Mouse (Mus musculus): ENCODE results near the gene Lmo7. TPM values are rescaled to one million over a fixed set of nuclear protein-coding genes. Genes with fewer than 3 reads are reported as not detected.

Lmo7 gene
- polyA plus RNA-seq, 1 experiment from 2014 or later: 16.0 TPM

GRCm38 (mm10) chr14:101839771-101840731 lies 110.3 kb downstream of the Lmo7 start:
- peaks cover 10% of the 10 kb centered on the region for H3K4me1 ChIP-seq (replicated peaks; ENCODE audit: control insufficient read depth, insufficient read depth, low read length)
- H3K9ac ChIP-seq (replicated peaks; ENCODE audit: low read depth, low read length): peak overlapping the region; percentile 3; the same call in 1 of the 2 replicates
- no peaks in the 10 kb centered on the region for H3K27me3 ChIP-seq (replicated peaks; ENCODE audit: control insufficient read depth, insufficient read depth, low read length)
- peak overlapping the region; percentile 19 for H3K4me3 ChIP-seq (replicated peaks; ENCODE audit: low read length)
- H3K4me2 ChIP-seq (ENCODE audit: low read length): peak overlapping the region; percentile 29
- 65% methylated on average over 24 of the region's 24 CpGs for WGBS
- no peaks in the 10 kb centered on the region for H3K36me3 ChIP-seq (ENCODE audit: control insufficient read depth, insufficient read depth)
- H3K9me3 ChIP-seq (ENCODE audit: control insufficient read depth, low read length): no peaks in the 10 kb centered on the region
- peak overlapping the region; percentile 35 for H3K27ac ChIP-seq (ENCODE audit: low read length)
- ATAC-seq: peak; percentile 43

GRCm38 (mm10) chr14:101841271-101841670 lies 111.5 kb downstream of the Lmo7 start:
- Histone ChIP-seq H3K9me3 (ENCODE audit: control insufficient read depth, low read length) (no peaks in the 10 kb centered on the region), H3K36me3 (ENCODE audit: control insufficient read depth, insufficient read depth) (no peaks in the 10 kb centered on the region), H3K4me1 (replicated peaks; ENCODE audit: control insufficient read depth, insufficient read depth, low read length) (peaks cover 15% of the 10 kb centered on the region), H3K4me3 (replicated peaks; ENCODE audit: low read length) (peak overlapping the region; percentile 2; the same call in 1 of the 2 replicates), H3K27me3 (replicated peaks; ENCODE audit: control insufficient read depth, insufficient read depth, low read length) (no peaks in the 10 kb centered on the region), H3K27ac (ENCODE audit: low read length) (no peak overlapping the region), H3K9ac (replicated peaks; ENCODE audit: low read depth, low read length) (no peak overlapping the region), H3K4me2 (ENCODE audit: low read length) (peak overlapping the region; percentile 38)
- ATAC-seq: no peak
- 82% methylated on average over 5 of the region's 5 CpGs for WGBS

- no peak for ATAC-seq
- H3K4me2 ChIP-seq (ENCODE audit: low read length): no peak overlapping the region
- no peak overlapping the region for H3K9ac ChIP-seq (replicated peaks; ENCODE audit: low read depth, low read length)
Observed at GRCm38 (mm10) chr14:101842521-101842920, 112.8 kb downstream of the Lmo7 start.

GRCm38 (mm10) chr14:101843443-101843842 lies 113.7 kb downstream of the Lmo7 start:
- 78% methylated on average over 17 of the region's 17 CpGs for WGBS
- no peaks in the 10 kb centered on the region for H3K27me3 ChIP-seq (replicated peaks; ENCODE audit: control insufficient read depth, insufficient read depth, low read length)
- H3K4me3 ChIP-seq (replicated peaks; ENCODE audit: low read length): no peak overlapping the region
- no peaks in the 10 kb centered on the region for H3K36me3 ChIP-seq (ENCODE audit: control insufficient read depth, insufficient read depth)
- H3K9me3 ChIP-seq (ENCODE audit: control insufficient read depth, low read length): no peaks in the 10 kb centered on the region
- H3K4me1 ChIP-seq (replicated peaks; ENCODE audit: control insufficient read depth, insufficient read depth, low read length): peaks cover 15% of the 10 kb centered on the region
- peak overlapping the region; percentile 28; the same call in 1 of the 2 replicates for H3K4me2 ChIP-seq (ENCODE audit: low read length)
- H3K9ac ChIP-seq (replicated peaks; ENCODE audit: low read depth, low read length): no peak overlapping the region
- ATAC-seq: no peak
- no peak overlapping the region for H3K27ac ChIP-seq (ENCODE audit: low read length)

More at GRCm38 (mm10) chr14:101842521-101842920, 112.8 kb downstream of the Lmo7 start:
- Histone ChIP-seq H3K27ac (ENCODE audit: low read length) (no peak overlapping the region), H3K27me3 (replicated peaks; ENCODE audit: control insufficient read depth, insufficient read depth, low read length) (no peaks in the 10 kb centered on the region), H3K9me3 (ENCODE audit: control insufficient read depth, low read length) (no peaks in the 10 kb centered on the region), H3K4me3 (replicated peaks; ENCODE audit: low read length) (no peak overlapping the region), H3K36me3 (ENCODE audit: control insufficient read depth, insufficient read depth) (no peaks in the 10 kb centered on the region), H3K4me1 (replicated peaks; ENCODE audit: control insufficient read depth, insufficient read depth, low read length) (peaks cover 15% of the 10 kb centered on the region)
- WGBS: 84% methylated on average over 6 of the region's 6 CpGs

- 0 out of 2 replicates have a peak, but pooled peaks have one; percentile 4 for ATAC-seq
Observed at GRCm38 (mm10) chr14:101844467-101844866, 114.7 kb downstream of the Lmo7 start.

GRCm38 (mm10) chr14:101846097-101846882 lies 116.5 kb downstream of the Lmo7 start:
- Histone ChIP-seq H3K4me2 (ENCODE audit: low read length) (no peak overlapping the region), H3K27ac (ENCODE audit: low read length) (no peak overlapping the region), H3K27me3 (replicated peaks; ENCODE audit: control insufficient read depth, insufficient read depth, low read length) (no peaks in the 10 kb centered on the region), H3K4me1 (replicated peaks; ENCODE audit: control insufficient read depth, insufficient read depth, low read length) (peaks cover 7% of the 10 kb centered on the region; the same call in 1 of the 2 replicates), H3K36me3 (ENCODE audit: control insufficient read depth, insufficient read depth) (no peaks in the 10 kb centered on the region), H3K9me3 (ENCODE audit: control insufficient read depth, low read length) (no peaks in the 10 kb centered on the region), H3K4me3 (replicated peaks; ENCODE audit: low read length) (no peak overlapping the region), H3K9ac (replicated peaks; ENCODE audit: low read depth, low read length) (no peak overlapping the region)
- no peak for ATAC-seq
- 78% methylated on average over 8 of the region's 8 CpGs for WGBS

More at GRCm38 (mm10) chr14:101844467-101844866, 114.7 kb downstream of the Lmo7 start:
- Histone ChIP-seq H3K9me3 (ENCODE audit: control insufficient read depth, low read length) (no peaks in the 10 kb centered on the region), H3K27ac (ENCODE audit: low read length) (no peak overlapping the region), H3K4me3 (replicated peaks; ENCODE audit: low read length) (no peak overlapping the region), H3K4me1 (replicated peaks; ENCODE audit: control insufficient read depth, insufficient read depth, low read length) (peaks cover 14% of the 10 kb centered on the region), H3K27me3 (replicated peaks; ENCODE audit: control insufficient read depth, insufficient read depth, low read length) (no peaks in the 10 kb centered on the region), H3K36me3 (ENCODE audit: control insufficient read depth, insufficient read depth) (no peaks in the 10 kb centered on the region), H3K9ac (replicated peaks; ENCODE audit: low read depth, low read length) (no peak overlapping the region), H3K4me2 (ENCODE audit: low read length) (no peak overlapping the region)
- 71% methylated on average over 7 of the region's 7 CpGs for WGBS

GRCm38 (mm10) chr14:101847520-101847919 lies 117.8 kb downstream of the Lmo7 start:
- 93% methylated on average over 7 of the region's 7 CpGs for WGBS

GRCm38 (mm10) chr14:101852584-101853195 lies 122.9 kb downstream of the Lmo7 start:
- no peak overlapping the region for H3K4me2 ChIP-seq (ENCODE audit: low read length)
- H3K4me3 ChIP-seq (replicated peaks; ENCODE audit: low read length): no peak overlapping the region
- no peaks in the 10 kb centered on the region for H3K27me3 ChIP-seq (replicated peaks; ENCODE audit: control insufficient read depth, insufficient read depth, low read length)
- H3K9ac ChIP-seq (replicated peaks; ENCODE audit: low read depth, low read length): no peak overlapping the region
- no peaks in the 10 kb centered on the region for H3K9me3 ChIP-seq (ENCODE audit: control insufficient read depth, low read length)
- H3K27ac ChIP-seq (ENCODE audit: low read length): no peak overlapping the region
- ATAC-seq: no peak
- H3K4me1 ChIP-seq (replicated peaks; ENCODE audit: control insufficient read depth, insufficient read depth, low read length): no peaks in the 10 kb centered on the region
- 92% methylated on average over 6 of the region's 6 CpGs for whole genome bisulfite sequencing
- no peaks in the 10 kb centered on the region for H3K36me3 ChIP-seq (ENCODE audit: control insufficient read depth, insufficient read depth)

More at GRCm38 (mm10) chr14:101847520-101847919, 117.8 kb downstream of the Lmo7 start:
- no peak overlapping the region for H3K4me2 ChIP-seq (ENCODE audit: low read length)
- H3K27ac ChIP-seq (ENCODE audit: low read length): no peak overlapping the region
- no peak overlapping the region for H3K9ac ChIP-seq (replicated peaks; ENCODE audit: low read depth, low read length)
- no peak overlapping the region for H3K4me3 ChIP-seq (replicated peaks; ENCODE audit: low read length)
- H3K4me1 ChIP-seq (replicated peaks; ENCODE audit: control insufficient read depth, insufficient read depth, low read length): peaks cover 7% of the 10 kb centered on the region; the same call in 1 of the 2 replicates
- no peak for ATAC-seq
- no peaks in the 10 kb centered on the region for H3K9me3 ChIP-seq (ENCODE audit: control insufficient read depth, low read length)
- no peaks in the 10 kb centered on the region for H3K27me3 ChIP-seq (replicated peaks; ENCODE audit: control insufficient read depth, insufficient read depth, low read length)
- no peaks in the 10 kb centered on the region for H3K36me3 ChIP-seq (ENCODE audit: control insufficient read depth, insufficient read depth)

Data from forebrain, embryonic 16.5 days (tissue).